Mouse (Mus musculus) CD8-positive naive resting alpha-beta T cell, adult 2 months (primary cell): ENCODE results near the gene Sptbn4.

Source experiments
- DNase-seq, 2 experiments: peaks; one replicate each; pipeline ENCODE4 v3.0.0; 2022; ENCODE audit warnings: low read depth in 2 of 2, low spot score in 2 of 2

Gene Sptbn4

DNA sequence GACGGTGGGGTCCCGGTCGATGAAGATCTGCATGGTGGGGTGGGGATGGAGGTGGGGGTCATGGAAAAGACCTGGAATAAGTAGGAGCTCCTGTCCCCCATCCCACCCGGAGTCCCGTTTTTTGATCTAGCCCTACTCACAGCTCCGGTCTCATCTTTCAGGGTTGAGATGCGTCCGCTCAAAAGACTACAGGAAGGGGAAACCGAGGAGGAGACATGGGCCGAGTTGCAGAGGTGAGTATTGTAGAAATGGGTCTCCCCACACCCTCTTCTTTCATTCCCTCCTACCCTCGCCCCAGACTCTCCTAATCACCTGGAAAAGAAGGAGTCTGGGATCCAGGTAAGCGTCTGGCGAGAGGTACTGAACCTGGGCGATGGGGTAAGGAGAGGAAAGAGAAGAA, 92.2 kb downstream of the Sptbn4 start:
- no peak for DNase-seq

GRCm38 (mm10) chr7:27354783-27355182, 92.7 kb downstream of the Sptbn4 start:
- no peak for DNase-seq

- no peak for DNase-seq
These were observed 93.3 kb downstream of the Sptbn4 start for GRCm38 (mm10) chr7:27354144-27354543.

GRCm38 (mm10) chr7:27345444-27345843, 102.0 kb downstream of the Sptbn4 start:
- DNase-seq = no peak

GRCm38 (mm10) chr7:27342595-27342994, 104.9 kb downstream of the Sptbn4 start:
- DNase-seq = no peak

GRCm38 (mm10) chr7:27339519-27339918, 108.0 kb downstream of the Sptbn4 start:
- no peak for DNase-seq

GRCm38 (mm10) chr7:27339114-27339513, 108.4 kb downstream of the Sptbn4 start:
- DNase-seq = no peak

DNA sequence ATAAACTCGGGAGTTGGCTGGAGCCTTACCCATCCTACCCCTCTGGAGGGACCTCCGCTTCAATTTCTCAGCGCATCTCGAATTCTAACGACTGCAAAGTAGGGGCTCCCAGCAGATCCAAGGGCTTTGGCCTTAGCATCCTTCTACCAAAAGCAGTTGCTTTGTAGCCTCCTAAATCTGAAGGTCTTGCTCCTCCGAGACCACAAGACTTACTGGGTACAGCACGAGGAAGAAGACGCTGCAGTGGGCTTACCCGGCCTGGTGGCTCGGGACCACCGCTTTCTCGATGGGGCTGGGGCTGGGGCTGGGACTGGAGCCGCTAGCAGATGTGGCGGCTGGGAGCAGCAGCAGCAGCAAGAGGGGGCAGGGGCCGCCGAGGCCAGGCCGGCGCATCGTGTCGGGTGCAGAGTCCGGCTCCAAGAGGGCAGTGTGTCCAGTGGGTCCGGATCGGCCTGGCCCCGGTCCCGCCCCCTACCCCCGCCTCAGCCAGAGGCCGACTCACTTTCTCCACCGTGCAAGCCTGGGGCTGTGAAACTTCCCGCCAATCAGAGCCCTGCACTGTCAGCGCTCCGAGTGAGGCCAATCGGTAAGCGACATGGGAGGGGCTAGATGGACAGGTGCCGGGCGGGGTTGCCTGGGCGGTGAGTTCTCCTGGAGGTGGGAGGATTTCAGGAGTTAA, 110.2 kb downstream of the Sptbn4 start, which contains the start of gene Ltbp4:
Gene Ltbp4 (minus strand): TSS at position 518 of the 679 bp plus-strand sequence.
- no peak for DNase-seq

GRCm38 (mm10) chr7:27335928-27336823, 111.3 kb downstream of the Sptbn4 start:
- DNase-seq = peak; percentile 78 to 85

DNA sequence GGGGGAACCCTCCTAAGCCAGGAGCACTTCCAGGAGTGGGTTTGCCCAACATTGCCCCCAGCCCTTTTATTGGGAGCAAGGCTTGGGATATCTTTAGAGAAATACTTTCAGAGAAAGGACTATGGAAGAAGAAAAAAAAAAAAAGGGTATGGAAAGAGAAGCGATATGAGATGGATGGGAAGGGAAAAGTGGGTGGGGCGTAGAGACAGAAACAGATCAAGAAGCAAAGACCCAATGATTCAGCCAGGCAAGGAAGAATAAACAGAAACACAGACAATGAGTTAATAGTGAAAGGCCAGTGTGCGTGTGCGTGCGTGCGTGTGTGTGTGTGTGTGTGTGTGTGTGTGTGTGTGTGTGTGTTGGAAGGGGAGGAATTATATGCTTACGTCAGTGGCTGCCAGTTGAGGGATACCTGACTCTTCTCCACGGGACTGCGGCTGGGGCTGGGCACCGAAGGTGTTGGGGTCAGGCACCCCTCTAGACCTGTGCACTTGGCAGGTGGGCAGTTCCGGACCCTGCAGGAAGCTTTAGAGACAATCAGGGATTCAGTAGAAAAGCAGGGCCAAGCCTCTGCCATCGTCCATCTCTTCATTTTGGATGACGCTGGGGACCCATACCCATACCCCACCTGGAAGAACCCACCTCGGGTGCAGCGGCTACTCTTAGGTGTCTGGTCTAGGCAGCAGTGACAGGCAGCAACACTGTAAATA, 112.3 kb downstream of the Sptbn4 start:
- DNase-seq = no peak

GRCm38 (mm10) chr7:27334405-27334911, 113.0 kb downstream of the Sptbn4 start:
- DNase-seq = no peak

GRCm38 (mm10) chr7:27333316-27333941, 114.1 kb downstream of the Sptbn4 start:
- no peak for DNase-seq

GRCm38 (mm10) chr7:27332353-27333199, 114.9 kb downstream of the Sptbn4 start:
- DNase-seq = peak; percentile 84 to 90

DNA sequence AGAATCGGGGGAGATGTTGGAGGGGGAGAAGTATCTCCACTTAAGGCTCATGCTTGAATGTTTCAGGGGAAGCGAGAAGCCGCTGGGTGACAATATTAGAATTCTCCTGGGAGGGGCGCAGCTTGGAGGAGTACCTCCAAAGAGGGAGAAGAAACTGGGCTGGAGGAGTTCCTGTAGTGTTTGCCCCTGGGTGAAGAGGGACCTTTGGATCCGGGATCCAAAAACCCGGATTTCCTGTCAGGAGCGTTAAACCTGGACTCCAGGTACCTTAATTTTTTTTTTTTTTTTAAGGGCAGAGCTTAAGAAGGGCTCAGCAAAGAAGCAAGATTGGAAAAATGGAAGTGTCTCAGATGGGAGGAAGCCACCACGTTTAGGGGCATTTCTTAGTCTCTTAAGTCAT, 115.6 kb downstream of the Sptbn4 start:
- no peak for DNase-seq

DNA sequence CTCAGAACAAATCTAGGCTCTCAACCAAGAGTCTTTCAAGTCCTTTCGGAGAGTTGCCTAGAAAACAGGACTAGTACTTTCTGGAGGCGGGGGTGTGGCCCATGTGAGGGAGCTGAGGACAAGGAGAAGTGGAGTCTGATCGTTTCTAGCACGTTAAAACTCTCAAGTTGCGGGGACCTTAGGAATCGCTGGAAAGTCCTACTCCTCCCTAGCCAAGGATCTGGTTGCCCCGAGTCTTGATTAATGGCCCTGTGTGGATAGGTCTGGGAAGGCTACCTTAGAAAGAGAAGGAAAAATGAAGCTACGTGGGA, 116.0 kb downstream of the Sptbn4 start:
- DNase-seq = no peak

GRCm38 (mm10) chr7:27330709-27331540, 116.6 kb downstream of the Sptbn4 start:
- DNase-seq = peak; percentile 51 to 62

DNA sequence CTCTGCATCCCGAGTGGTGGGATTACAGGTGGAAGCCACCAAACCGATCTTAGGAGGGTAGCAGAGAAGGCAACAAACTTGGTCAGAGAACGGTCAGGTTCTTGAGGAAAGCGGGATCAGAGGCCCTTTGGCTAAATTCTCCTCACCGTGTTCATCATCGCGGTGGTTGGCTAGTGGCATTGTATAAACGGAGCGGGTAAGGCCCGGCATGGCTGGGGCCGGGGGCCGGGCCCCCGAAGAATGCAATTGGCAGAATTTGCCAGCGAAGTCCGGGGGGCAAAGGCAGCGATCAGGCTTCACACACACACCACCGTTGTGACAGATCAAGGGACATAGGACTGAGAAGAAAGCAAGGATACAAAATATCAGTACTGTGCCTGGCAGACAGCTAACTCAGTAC, 117.5 kb downstream of the Sptbn4 start:
- no peak for DNase-seq

DNA sequence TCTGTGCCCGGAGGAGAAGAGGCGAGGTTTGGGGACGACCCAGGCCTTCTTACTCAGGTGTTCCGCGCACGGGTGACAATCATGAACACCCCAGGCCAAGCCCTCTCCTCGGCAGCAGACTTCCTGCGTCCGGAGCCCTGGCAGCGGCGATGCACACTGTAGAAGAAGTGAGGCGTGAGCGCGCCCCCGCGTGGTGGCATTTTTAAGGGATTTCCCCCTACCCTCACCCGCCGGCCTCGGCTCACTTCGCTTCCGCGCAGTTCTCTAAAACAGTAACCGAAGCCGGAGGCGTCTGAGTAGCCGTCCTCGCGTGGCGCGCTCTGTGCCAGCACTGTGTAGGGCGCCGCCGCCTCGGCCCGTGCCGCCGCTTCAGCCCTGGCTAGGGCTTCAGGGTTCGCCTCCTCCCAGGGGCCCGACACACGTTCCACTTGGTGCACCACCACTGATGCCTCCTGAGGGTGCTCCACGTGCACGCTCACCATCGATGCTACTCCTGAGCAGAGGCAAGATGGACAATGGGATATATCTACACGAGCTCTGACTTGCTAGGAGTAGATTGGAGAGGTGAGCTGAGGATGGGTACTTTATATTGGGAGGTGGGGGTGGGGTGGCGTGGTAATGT, 118.0 kb downstream of the Sptbn4 start:
- peak; percentile 73 to 85 for DNase-seq

DNA sequence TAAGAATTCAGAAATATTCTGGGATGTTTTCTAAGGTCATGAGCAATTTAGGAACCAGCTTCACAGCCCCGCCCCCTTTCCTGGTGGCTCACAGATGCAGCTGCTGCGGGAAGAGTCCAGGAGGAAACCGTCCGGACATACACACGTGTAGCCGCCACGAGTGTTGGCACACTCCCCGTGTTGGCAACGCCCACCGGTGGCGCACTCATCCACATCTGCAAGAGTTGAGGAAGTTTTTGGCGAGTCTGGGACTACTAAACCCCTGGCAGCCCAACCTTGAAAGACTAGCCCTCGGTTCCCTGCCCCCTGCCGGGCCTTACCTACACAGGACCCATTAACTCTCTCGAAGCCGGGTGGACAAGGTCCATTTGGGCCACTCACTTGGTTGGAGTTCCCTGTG, 118.8 kb downstream of the Sptbn4 start:
- DNase-seq = no peak
